8 mouse cellular contexts compared by ENCODE assay signal in genomic region chrX:153007685-153008047, GRCm38 (mm10). TPM values are rescaled to one million over a fixed set of nuclear protein-coding genes. Genes with fewer than 3 reads are reported as not detected.
DNase-seq lines count a peak whose midpoint lies in the region; ATAC-seq and TF ChIP-seq lines count a peak whose summit lies in the region.

No protein-coding gene starts in this region.

- WGBS in heart, embryonic 11.5 days (ENCODE audit: insufficient replicate concordance): 31% methylated on average over 9 of the region's 9 CpGs
- WGBS in thymus, adult 2 months: 20% methylated on average over 9 of the region's 9 CpGs
- 27% methylated on average over 9 of the region's 9 CpGs for WGBS in liver, embryonic 11.5 days
- 20% methylated on average over 9 of the region's 9 CpGs for WGBS in stomach, postnatal 0 days

- peak overlapping the region; percentile 58 for H3K4me3 ChIP-seq in heart, embryonic 11.5 days (ENCODE audit: low read depth, low read length)
- H3K4me3 ChIP-seq in thymus, adult 2 months (ENCODE audit: control insufficient read depth, insufficient read depth, low read length): peak overlapping the region; percentile 99
- H3K4me3 ChIP-seq in liver, embryonic 11.5 days (ENCODE audit: low read depth, low read length): peak overlapping the region; percentile 58
- H3K4me3 ChIP-seq in stomach, postnatal 0 days (ENCODE audit: low read depth, low read length): peak overlapping the region; percentile 49

- ATAC-seq in heart, embryonic 11.5 days (replicated peaks; ENCODE audit: insufficient number of reproducible peaks, low FRiP score, low TSS enrichment): no peak
- no peak for ATAC-seq in liver, embryonic 11.5 days (replicated peaks; ENCODE audit: low FRiP score)
- no peak for ATAC-seq in stomach, postnatal 0 days (ENCODE audit: low FRiP score, low TSS enrichment)

- H3K4me2 ChIP-seq in heart, embryonic 11.5 days: peak overlapping the region; percentile 67
- H3K4me2 ChIP-seq in liver, embryonic 11.5 days: peak overlapping the region; percentile 65
- peak overlapping the region; percentile 63 for H3K4me2 ChIP-seq in stomach, postnatal 0 days (replicated peaks; ENCODE audit: low read depth)

- no peak for TF ChIP-seq CTCF in thymus, adult 2 months (IDR thresholded peaks at IDR 0.05; ENCODE audit: borderline replicate concordance, control insufficient read depth, extremely low read depth, insufficient read depth, low read length, poor library complexity)
- no peak for TF ChIP-seq CTCF in stomach, postnatal 0 days (IDR thresholded peaks at IDR 0.05; ENCODE audit: low read depth)

- TF ChIP-seq EP300 in stomach, postnatal 0 days (optimal IDR thresholded peaks at IDR 0.05): no peak

- no peaks in the 10 kb centered on the region for H3K9me3 ChIP-seq in heart, embryonic 11.5 days (replicated peaks; ENCODE audit: control insufficient read depth, low read length)
- H3K9me3 ChIP-seq in liver, embryonic 11.5 days (ENCODE audit: control insufficient read depth, low read length): no peaks in the 10 kb centered on the region
- H3K9me3 ChIP-seq in stomach, postnatal 0 days (ENCODE audit: control insufficient read depth, low read length): no peaks in the 10 kb centered on the region

- no peaks in the 10 kb centered on the region for H3K4me1 ChIP-seq in heart, embryonic 11.5 days (ENCODE audit: control insufficient read depth, insufficient read depth, low read length)
- H3K4me1 ChIP-seq in thymus, adult 2 months (replicated peaks; ENCODE audit: control insufficient read depth, insufficient read depth, low read length): no peaks in the 10 kb centered on the region
- H3K4me1 ChIP-seq in liver, embryonic 11.5 days (replicated peaks; ENCODE audit: control insufficient read depth, insufficient read depth, low read length): no peaks in the 10 kb centered on the region
- H3K4me1 ChIP-seq in stomach, postnatal 0 days (replicated peaks; ENCODE audit: control insufficient read depth, insufficient read depth): no peaks in the 10 kb centered on the region

- H3K27me3 ChIP-seq in heart, embryonic 11.5 days (ENCODE audit: control insufficient read depth, insufficient read depth, low read length): no peaks in the 10 kb centered on the region; the same call in 1 of the 2 replicates
- no peaks in the 10 kb centered on the region for H3K27me3 ChIP-seq in thymus, adult 2 months (ENCODE audit: control insufficient read depth, insufficient read depth, low read length)
- H3K27me3 ChIP-seq in liver, embryonic 11.5 days (replicated peaks; ENCODE audit: control insufficient read depth, insufficient read depth, low read length): peaks cover 12% of the 10 kb centered on the region; the same call in 1 of the 2 replicates
- no peaks in the 10 kb centered on the region for H3K27me3 ChIP-seq in stomach, postnatal 0 days (ENCODE audit: control insufficient read depth, insufficient read depth, low read length)

- no peak for DNase-seq in heart, adult 18-20 months
- DNase-seq in thymus, adult 2 months: no peak
- no peak for DNase-seq in thymus, postnatal 0 days (ENCODE audit: low spot score)
- DNase-seq in liver, embryonic 11.5 days (ENCODE audit: low spot score): no peak
- DNase-seq in stomach, postnatal 0 days (ENCODE audit: low spot score): no peak
- no peak for DNase-seq in thymus, postnatal 25 days
- DNase-seq in spleen, adult 12 weeks (ENCODE audit: low spot score): no peak

- H3K36me3 ChIP-seq in heart, embryonic 11.5 days (ENCODE audit: control insufficient read depth, insufficient read depth, low read length): no peaks in the 10 kb centered on the region
- no peaks in the 10 kb centered on the region for H3K36me3 ChIP-seq in thymus, adult 2 months (ENCODE audit: control insufficient read depth, insufficient read depth, low read length)
- H3K36me3 ChIP-seq in liver, embryonic 11.5 days (ENCODE audit: control insufficient read depth, insufficient read depth, low read length): no peaks in the 10 kb centered on the region
- H3K36me3 ChIP-seq in stomach, postnatal 0 days (ENCODE audit: control insufficient read depth, insufficient read depth, low read length): no peaks in the 10 kb centered on the region

- H3K27ac ChIP-seq in heart, embryonic 11.5 days (ENCODE audit: low read depth, low read length): no peak overlapping the region
- H3K27ac ChIP-seq in thymus, adult 2 months (ENCODE audit: control insufficient read depth, insufficient read depth, low read length): no peak overlapping the region
- H3K27ac ChIP-seq in liver, embryonic 11.5 days (ENCODE audit: low read depth, low read length): no peak overlapping the region
- no peak overlapping the region for H3K27ac ChIP-seq in stomach, postnatal 0 days (replicated peaks)

- no peak for TF ChIP-seq POLR2A in thymus, adult 2 months (IDR thresholded peaks at IDR 0.05; ENCODE audit: control insufficient read depth, extremely low read depth, insufficient read depth, low read length, poor library complexity)

- H3K9ac ChIP-seq in heart, embryonic 11.5 days (ENCODE audit: low read depth, low read length): peak overlapping the region; percentile 62; the same call in 1 of the 2 replicates
- H3K9ac ChIP-seq in liver, embryonic 11.5 days (ENCODE audit: low read depth, low read length): no peak overlapping the region
- H3K9ac ChIP-seq in stomach, postnatal 0 days (ENCODE audit: low read length): peak overlapping the region; percentile 23; the same call in 1 of the 2 replicates

RNA-seq across cellular contexts. Expression of gene Usp51, which starts 1.4 kb away (rescaled TPM):
- polyA plus RNA-seq in heart, embryonic 11.5 days (2014; fragmentation: Nextera tagmentation; extraction: Ambion mirVana): 1.0 and 1.9 TPM in 2 replicates
- total RNA-seq in heart, adult 18-20 months (2021): not detected
- polyA plus RNA-seq in thymus, adult 2 months (2012; rRNA removed): not detected in 2 replicates
- polyA plus RNA-seq in thymus, postnatal 0 days (2015; fragmentation: Nextera tagmentation; extraction: Ambion mirVana): 0.18 and 0.19 TPM in 2 replicates
- polyA plus RNA-seq in liver, embryonic 11.5 days (2014; fragmentation: Nextera tagmentation; extraction: Ambion mirVana): 0.99 and 1.2 TPM in 2 replicates
- polyA plus RNA-seq in stomach, postnatal 0 days (2015; fragmentation: Nextera tagmentation; extraction: Ambion mirVana): 0.30 and 0.31 TPM in 2 replicates

RNA-seq across cellular contexts. Expression of gene Mageh1, which starts 29.7 kb away (rescaled TPM):
- polyA plus RNA-seq in heart, embryonic 11.5 days (2014; fragmentation: Nextera tagmentation; extraction: Ambion mirVana): 32.6 and 46.9 TPM in 2 replicates
- 10 to 100 TPM in 1 of 2 experiments, 1 to 10 TPM in 1; 9.8 to 10.9 TPM for total RNA-seq in heart, adult 18-20 months (2021)
- 0.94 and 1.1 TPM in 2 replicates for polyA plus RNA-seq in thymus, adult 2 months (2012; rRNA removed)
- polyA plus RNA-seq in thymus, postnatal 0 days (2015; fragmentation: Nextera tagmentation; extraction: Ambion mirVana): 6.4 and 6.6 TPM in 2 replicates
- 18.2 and 20.3 TPM in 2 replicates for polyA plus RNA-seq in liver, embryonic 11.5 days (2014; fragmentation: Nextera tagmentation; extraction: Ambion mirVana)
- polyA plus RNA-seq in stomach, postnatal 0 days (2015; fragmentation: Nextera tagmentation; extraction: Ambion mirVana): 28.4 and 31.9 TPM in 2 replicates

Comparison
In these comparisons a context has a peak if more than half of its experiments do, and no peak if none do; other contexts are left out.
1. H3K4me3 ChIP-seq: peak in every context shown above with its lines; median percentile 99 in thymus, adult 2 months; 58 in heart, embryonic 11.5 days; 58 in liver, embryonic 11.5 days; 49 in stomach, postnatal 0 days.